Mouse (Mus musculus) stomach, embryonic 16.5 days (tissue): ENCODE results near the gene Dhx37. TPM values are rescaled to one million over a fixed set of nuclear protein-coding genes. Genes with fewer than 3 reads are reported as not detected.

ENCODE experiments used
- ATAC-seq: fragments of 200-750 bp; cut with Nextera tagmentation; 2 replicates; pipeline ENCODE4 v1.8.0; 2017; ENCODE audit warnings: moderate number of reproducible peaks, moderate TSS enrichment; ENCODE audit not compliant: insufficient read depth, low FRiP score
- H3K27ac ChIP-seq: fragments of 300-500 bp; sonication (generic); 2 replicates; pipeline ENCODE4 v1.5.1; 2014; ENCODE audit warnings: low read length
- H3K27me3 ChIP-seq: fragments of 300-500 bp; sonication (generic); 2 replicates; pipeline ENCODE4 v1.6.1; 2014; ENCODE audit warnings: low read length, control low read depth, mixed read lengths; ENCODE audit not compliant: control insufficient read depth, insufficient read depth
- H3K36me3 ChIP-seq: fragments of 300-500 bp; sonication (generic); 2 replicates; pipeline ENCODE4 v1.6.1; 2014; ENCODE audit warnings: low read length; ENCODE audit not compliant: control insufficient read depth, insufficient read depth
- H3K4me1 ChIP-seq: fragments of 300-500 bp; sonication (generic); 2 replicates; pipeline ENCODE4 v1.6.1; 2014; ENCODE audit warnings: low read length, control low read depth, mixed read lengths; ENCODE audit not compliant: control insufficient read depth, insufficient read depth
- H3K4me2 ChIP-seq: fragments of 300-500 bp; sonication (generic); 2 replicates; pipeline ENCODE4 v1.6.1; 2014; ENCODE audit warnings: low read depth, low read length, mixed read lengths
- H3K4me3 ChIP-seq: fragments of 300-500 bp; sonication (generic); replicated peaks from 2 replicates; pipeline ENCODE4 v1.5.1; 2014; ENCODE audit warnings: mild to moderate bottlenecking, low read length
- H3K9ac ChIP-seq: fragments of 300-500 bp; sonication (generic); 2 replicates; pipeline ENCODE4 v1.6.1; 2014; ENCODE audit warnings: low read length
- H3K9me3 ChIP-seq: fragments of 300-500 bp; sonication (generic); replicated peaks from 2 replicates; pipeline ENCODE4 v1.6.1; 2016; ENCODE audit warnings: low read length, control low read depth; ENCODE audit not compliant: control insufficient read depth
- WGBS: fragments of 180-500 bp; shearing (Covaris S2); extraction: QIAGEN DNeasy Blood & Tissue Kit; methylation state at CpG from one replicate; pipeline ENCODE4 v1.1.7; 2014; 5-methylcytosine and 5-hydroxymethylcytosine counted together
- microRNA-seq: library from miRNA; unstranded; fragments of <30 nt; microRNA quantifications from one replicate; pipeline ENCODE4, GENCODE M21; 2016
- polyA plus RNA-seq: library from polyadenylated mRNA; unstranded; fragments of >200 nt; fragmentation: Nextera tagmentation; extraction: Ambion mirVana; gene quantifications from 2 replicates; pipeline ENCODE4 v1.2.1, GENCODE M21; 2015

The Dhx37 gene
- polyA plus RNA-seq, 1 experiment from 2014 or later: 8.4 TPM

DNA sequence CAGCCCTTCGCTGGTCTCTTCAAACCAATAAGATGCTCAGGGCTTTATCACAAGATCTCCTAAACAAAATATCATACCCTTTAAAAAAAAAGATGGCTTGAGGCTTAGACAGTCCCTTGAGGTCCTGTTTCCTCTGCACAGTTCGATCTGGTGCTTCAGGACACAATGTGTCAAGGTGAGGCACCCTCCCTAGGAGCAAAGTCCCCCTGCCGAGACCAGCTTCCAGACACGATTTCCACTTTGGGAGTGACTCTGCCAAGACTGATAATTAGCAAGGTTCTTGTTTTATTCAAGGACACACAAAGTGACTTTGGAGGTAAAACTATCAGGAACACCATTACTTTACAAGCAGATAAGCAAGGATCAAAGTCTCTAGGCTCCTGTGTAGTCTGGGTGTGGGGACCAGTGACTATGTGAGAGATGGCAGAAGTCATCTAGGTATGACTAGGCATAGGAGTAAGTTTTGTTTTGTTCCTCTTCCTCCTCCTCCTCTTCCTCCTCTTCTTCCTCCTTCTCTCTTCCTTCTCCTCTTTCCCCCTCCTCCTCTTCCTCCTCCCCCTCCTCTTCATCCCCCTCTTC, 69.0 kb downstream of the Dhx37 start:
- H3K27ac ChIP-seq: no peak overlapping the region
- no peak overlapping the region for H3K4me3 ChIP-seq
- 62% methylated on average over 4 of the region's 4 CpGs for WGBS
- no peak overlapping the region for H3K9ac ChIP-seq
- H3K9me3 ChIP-seq: no peaks in the 10 kb centered on the region
- no peaks in the 10 kb centered on the region for H3K27me3 ChIP-seq
- no peaks in the 10 kb centered on the region for H3K36me3 ChIP-seq
- H3K4me1 ChIP-seq: no peaks in the 10 kb centered on the region
- no peak for ATAC-seq
- no peak overlapping the region for H3K4me2 ChIP-seq

DNA sequence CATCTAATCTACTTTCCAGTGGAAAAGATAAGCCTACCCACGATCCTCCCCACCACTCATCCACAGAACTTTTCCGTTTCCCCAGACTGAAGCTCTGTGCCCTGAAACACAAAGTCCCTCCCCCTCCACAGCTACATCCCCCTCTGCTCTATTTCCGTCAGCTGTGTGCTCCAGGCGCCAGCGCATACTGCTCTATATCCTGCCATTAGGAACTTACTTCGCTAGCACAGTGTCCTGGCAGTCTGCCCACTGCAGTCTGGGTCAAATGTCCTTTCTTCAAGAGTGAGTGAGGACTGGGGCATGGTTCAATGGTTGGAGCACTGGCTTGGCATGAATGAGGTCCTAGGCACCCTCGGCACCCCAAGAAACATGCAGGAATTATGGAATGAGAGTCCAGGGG, 70.0 kb downstream of the Dhx37 start:
- Histone ChIP-seq H3K27me3 (no peaks in the 10 kb centered on the region), H3K9ac (no peak overlapping the region), H3K9me3 (no peaks in the 10 kb centered on the region), H3K27ac (no peak overlapping the region), H3K4me1 (no peaks in the 10 kb centered on the region), H3K4me2 (no peak overlapping the region), H3K36me3 (no peaks in the 10 kb centered on the region), H3K4me3 (no peak overlapping the region)
- WGBS: 64% methylated on average over 7 of the region's 7 CpGs
- ATAC-seq: no peak; the same call in 1 of the 2 replicates

Small RNAs within 50 kb of the gene (microRNA-seq; reads per million reads assigned to microRNA genes)
- not detected for gene Gm27551

Other genes starting within 250 kb of the Dhx37 start
- 60.6 and 61.4 TPM in 2 replicates for gene Scarb1, start 93.0 kb downstream of the Dhx37 start, polyA plus RNA-seq
- 0.32 and 0.37 TPM in 2 replicates for gene Gm10382, start 44.8 kb downstream of the Dhx37 start, polyA plus RNA-seq
- 1,047 and 1,111 TPM in 2 replicates for gene Ubc, start 43.9 kb downstream of the Dhx37 start, polyA plus RNA-seq
- 27.7 and 31.8 TPM in 2 replicates for gene Bri3bp, start 7.4 kb upstream of the Dhx37 start, polyA plus RNA-seq
- 75.4 and 79.3 TPM in 2 replicates for gene Aacs, start 41.7 kb upstream of the Dhx37 start, polyA plus RNA-seq
- gene Tmem132b, start 97.7 kb upstream of the Dhx37 start, polyA plus RNA-seq: 0.26 and 0.37 TPM in 2 replicates